Mouse (Mus musculus) embryonic fibroblast, embryonic 13.5 days (primary cell): Measurements from ENCODE around the gene E4f1.

Experiments used
- CTCF ChIP-seq: IDR thresholded peaks from 2 replicates; pipeline ENCODE4 v1.5.1; 2011; ENCODE audit warnings: mild to moderate bottlenecking, control low read depth, low read length, moderate library complexity, borderline replicate concordance; ENCODE audit not compliant: insufficient read depth
- POLR2A ChIP-seq: IDR thresholded peaks from 2 replicates; pipeline ENCODE4 v1.6.1; 2011; ENCODE audit warnings: low read depth, mild to moderate bottlenecking, control low read depth, low read length, moderate library complexity

GRCm38 (mm10) chr17:24437016-24437415 is 33.1 kb downstream of the E4f1 start:
- TF ChIP-seq CTCF (no peak), POLR2A (no peak)
